Mouse (Mus musculus): ENCODE results near the gene Pak4.
A peak's percentile ranks its signal among the peaks of the same experiment; 100 is the strongest.
"Not testable (repeated sequence)": the region's sequence is repeated elsewhere in the genome, so short reads cannot be mapped to it uniquely, and the experiment has no call there.

The Pak4 gene

GRCm38 (mm10) chr7:28562951-28563350 lies 35.0 kb downstream of the Pak4 start:
- no peak for DNase-seq (ENCODE audit: low read depth, low spot score)

- no peak for DNase-seq (ENCODE audit: low read depth, low spot score)
Observed at GRCm38 (mm10) chr7:28562371-28562770, 35.6 kb downstream of the Pak4 start.

- DNase-seq (ENCODE audit: low read depth, low spot score): no peak
Observed at GRCm38 (mm10) chr7:28561967-28562366, 36.0 kb downstream of the Pak4 start.

- no peak for DNase-seq (ENCODE audit: low read depth, low spot score)
Observed at GRCm38 (mm10) chr7:28560856-28561255, 37.1 kb downstream of the Pak4 start.

- peak; percentile 60 for DNase-seq (ENCODE audit: low read depth, low spot score)
Observed at GRCm38 (mm10) chr7:28558486-28558885, 39.5 kb downstream of the Pak4 start.

GRCm38 (mm10) chr7:28557708-28558107 lies 40.3 kb downstream of the Pak4 start:
- DNase-seq (ENCODE audit: low read depth, low spot score): no peak

GRCm38 (mm10) chr7:28557069-28557468 lies 40.9 kb downstream of the Pak4 start:
- no peak for DNase-seq (ENCODE audit: low read depth, low spot score)

GRCm38 (mm10) chr7:28555939-28556535 lies 41.9 kb downstream of the Pak4 start:
- peak; percentile 63 for DNase-seq (ENCODE audit: low read depth, low spot score)

- no peak for DNase-seq (ENCODE audit: low read depth, low spot score)
Observed at GRCm38 (mm10) chr7:28553076-28553475, 44.9 kb downstream of the Pak4 start.

GRCm38 (mm10) chr7:28547628-28548027 lies 50.4 kb downstream of the Pak4 start:
- DNase-seq (ENCODE audit: low read depth, low spot score): no peak

- no peak for DNase-seq (ENCODE audit: low read depth, low spot score)
Observed at GRCm38 (mm10) chr7:28547154-28547553, 50.8 kb downstream of the Pak4 start, which contains the start of gene Nccrp1. Nccrp1 (minus strand) TSS chr7:28547254.

GRCm38 (mm10) chr7:28546649-28547048 lies 51.3 kb downstream of the Pak4 start:
- no peak for DNase-seq (ENCODE audit: low read depth, low spot score)

GRCm38 (mm10) chr7:28545891-28546210 lies 52.1 kb downstream of the Pak4 start:
- DNase-seq (ENCODE audit: low read depth, low spot score): no peak

- peak; percentile 69 for DNase-seq (ENCODE audit: low read depth, low spot score)
Observed at GRCm38 (mm10) chr7:28545048-28545890, 52.7 kb downstream of the Pak4 start.

- DNase-seq (ENCODE audit: low read depth, low spot score): no peak
Observed at GRCm38 (mm10) chr7:28544051-28544601, 53.9 kb downstream of the Pak4 start.

GRCm38 (mm10) chr7:28540526-28540925 lies 57.5 kb downstream of the Pak4 start, which contains the start of gene Sycn:
Sycn (plus strand) TSS chr7:28540885.
- DNase-seq (ENCODE audit: low read depth, low spot score): no peak

- not testable (repeated sequence) for DNase-seq (ENCODE audit: low read depth, low spot score)
Observed at GRCm38 (mm10) chr7:28538886-28539285, 59.1 kb downstream of the Pak4 start.

GRCm38 (mm10) chr7:28532005-28532404 lies 66.0 kb downstream of the Pak4 start:
- no peak for DNase-seq (ENCODE audit: low read depth, low spot score)

- DNase-seq (ENCODE audit: low read depth, low spot score): peak; percentile 95
Observed at GRCm38 (mm10) chr7:28527922-28528719, 69.9 kb downstream of the Pak4 start.

- DNase-seq (ENCODE audit: low read depth, low spot score): not testable (repeated sequence)
Observed at GRCm38 (mm10) chr7:28522536-28522935, 75.4 kb downstream of the Pak4 start, which contains the start of gene Ifnl3. Ifnl3 (plus strand) TSS chr7:28522836.

- no peak for DNase-seq (ENCODE audit: low read depth, low spot score)
Observed at GRCm38 (mm10) chr7:28511441-28511840, 86.5 kb downstream of the Pak4 start.
